Mouse (Mus musculus): Measurements from ENCODE around the gene Syne4. TPM values are rescaled to one million over a fixed set of nuclear protein-coding genes. Genes with fewer than 3 reads are reported as not detected.

Syne4 gene
- 8.1 and 13.0 TPM in 2 replicates for polyA plus RNA-seq (2014; fragmentation: Nextera tagmentation; extraction: Ambion mirVana)

- no peak for ATAC-seq (ENCODE audit: insufficient number of reproducible peaks, insufficient read depth, low FRiP score, low read depth)
- no peaks in the 10 kb centered on the region for H3K9me3 ChIP-seq (ENCODE audit: control insufficient read depth, low read length)
- H3K4me3 ChIP-seq (ENCODE audit: control insufficient read depth in 1 of 2, insufficient read depth in 1 of 2, low read depth in 1 of 2, low read length in 2 of 2), result peak within 1 kb of the TSS; percentile 26 to 36
- H3K36me3 ChIP-seq (ENCODE audit: control insufficient read depth, insufficient read depth, low read length), result peaks cover 14% of the 10 kb centered on the region; the same call in 1 of the 2 replicates
- H3K9ac ChIP-seq (ENCODE audit: low read length), result peak within 1 kb of the TSS; percentile 67
- H3K27me3 ChIP-seq (ENCODE audit: control insufficient read depth, insufficient read depth, low read length), result no peaks in the 10 kb centered on the region
- peaks cover 6 to 10% of the 10 kb centered on the region in 2 experiments; a peak in 3 of 4 replicates for H3K4me1 ChIP-seq (ENCODE audit: control insufficient read depth in 2 of 2, insufficient read depth in 2 of 2, low read length in 2 of 2)
- WGBS, result 3% methylated on average over 9 of the region's 9 CpGs
- peak within 1 kb of the TSS; percentile 59 for H3K4me2 ChIP-seq (ENCODE audit: low read length)
- no peak within 1 kb of the TSS for H3K27ac ChIP-seq (replicated peaks in 1 of 2; ENCODE audit: control insufficient read depth in 1 of 2, insufficient read depth in 1 of 2, low read depth in 2 of 2, low read length in 2 of 2)
These were observed at the start of gene Syne4 for GRCm38 (mm10) chr7:30314721-30315155. TSS of gene Syne4 (plus strand) at chr7:30314807.

- Histone ChIP-seq H3K4me2 (ENCODE audit: low read length) (no peak overlapping the region), H3K36me3 (ENCODE audit: control insufficient read depth, insufficient read depth, low read length) (peaks cover 54% of the 10 kb centered on the region), H3K27me3 (ENCODE audit: control insufficient read depth, insufficient read depth, low read length) (no peaks in the 10 kb centered on the region)
These were observed 49.6 kb upstream of the Syne4 start for GRCm38 (mm10) chr7:30265041-30265440.

GRCm38 (mm10) chr7:30265531-30265930 lies 49.1 kb upstream of the Syne4 start:
- no peak overlapping the region for H3K9ac ChIP-seq (ENCODE audit: low read length)
- H3K4me2 ChIP-seq (ENCODE audit: low read length), result no peak overlapping the region
- 88% methylated on average over 5 of the region's 5 CpGs for WGBS
- H3K9me3 ChIP-seq (ENCODE audit: control insufficient read depth, low read length), result no peaks in the 10 kb centered on the region
- no peak overlapping the region for H3K27ac ChIP-seq (replicated peaks in 1 of 2; ENCODE audit: control insufficient read depth in 1 of 2, insufficient read depth in 1 of 2, low read depth in 2 of 2, low read length in 2 of 2)
- H3K27me3 ChIP-seq (ENCODE audit: control insufficient read depth, insufficient read depth, low read length), result no peaks in the 10 kb centered on the region
- no peak for ATAC-seq (ENCODE audit: insufficient number of reproducible peaks, insufficient read depth, low FRiP score, low read depth)
- no peak overlapping the region for H3K4me3 ChIP-seq (ENCODE audit: control insufficient read depth in 1 of 2, insufficient read depth in 1 of 2, low read depth in 1 of 2, low read length in 2 of 2)
- peaks cover 0 to 6% of the 10 kb centered on the region in 2 experiments; a peak in 2 of 4 replicates for H3K4me1 ChIP-seq (ENCODE audit: control insufficient read depth in 2 of 2, insufficient read depth in 2 of 2, low read length in 2 of 2)
- H3K36me3 ChIP-seq (ENCODE audit: control insufficient read depth, insufficient read depth, low read length), result peaks cover 59% of the 10 kb centered on the region

More at GRCm38 (mm10) chr7:30265041-30265440, 49.6 kb upstream of the Syne4 start:
- 71% methylated on average over 2 of the region's 2 CpGs for WGBS
- Histone ChIP-seq H3K9me3 (ENCODE audit: control insufficient read depth, low read length) (no peaks in the 10 kb centered on the region), H3K4me3 (ENCODE audit: control insufficient read depth in 1 of 2, insufficient read depth in 1 of 2, low read depth in 1 of 2, low read length in 2 of 2) (no peak overlapping the region), H3K4me1 (ENCODE audit: control insufficient read depth in 2 of 2, insufficient read depth in 2 of 2, low read length in 2 of 2) (peaks cover 0 to 6% of the 10 kb centered on the region in 2 experiments; a peak in 2 of 4 replicates), H3K27ac (replicated peaks in 1 of 2; ENCODE audit: control insufficient read depth in 1 of 2, insufficient read depth in 1 of 2, low read depth in 2 of 2, low read length in 2 of 2) (no peak overlapping the region), H3K9ac (ENCODE audit: low read length) (no peak overlapping the region)
- no peak for ATAC-seq (ENCODE audit: insufficient number of reproducible peaks, insufficient read depth, low FRiP score, low read depth)

- H3K36me3 ChIP-seq (ENCODE audit: control insufficient read depth, insufficient read depth, low read length), result peaks cover 63% of the 10 kb centered on the region
- H3K27ac ChIP-seq (replicated peaks in 1 of 2; ENCODE audit: control insufficient read depth in 1 of 2, insufficient read depth in 1 of 2, low read depth in 2 of 2, low read length in 2 of 2), result no peak overlapping the region
- H3K4me1 ChIP-seq (ENCODE audit: control insufficient read depth in 2 of 2, insufficient read depth in 2 of 2, low read length in 2 of 2), result peaks cover 0 to 6% of the 10 kb centered on the region in 2 experiments; a peak in 2 of 4 replicates
- no peaks in the 10 kb centered on the region for H3K27me3 ChIP-seq (ENCODE audit: control insufficient read depth, insufficient read depth, low read length)
- H3K9ac ChIP-seq (ENCODE audit: low read length), result no peak overlapping the region
- no peak overlapping the region for H3K4me3 ChIP-seq (ENCODE audit: control insufficient read depth in 1 of 2, insufficient read depth in 1 of 2, low read depth in 1 of 2, low read length in 2 of 2)
- no peak for ATAC-seq (ENCODE audit: insufficient number of reproducible peaks, insufficient read depth, low FRiP score, low read depth)
- no peaks in the 10 kb centered on the region for H3K9me3 ChIP-seq (ENCODE audit: control insufficient read depth, low read length)
- no peak overlapping the region for H3K4me2 ChIP-seq (ENCODE audit: low read length)
- 92% methylated on average over 7 of the region's 7 CpGs for WGBS
These were observed 48.7 kb upstream of the Syne4 start for GRCm38 (mm10) chr7:30265935-30266334.

- no peaks in the 10 kb centered on the region for H3K9me3 ChIP-seq (ENCODE audit: control insufficient read depth, low read length)
- ATAC-seq (ENCODE audit: insufficient number of reproducible peaks, insufficient read depth, low FRiP score, low read depth), result no peak
- 24% methylated on average over 3 of the region's 3 CpGs for whole genome bisulfite sequencing
- peaks cover 66% of the 10 kb centered on the region for H3K36me3 ChIP-seq (ENCODE audit: control insufficient read depth, insufficient read depth, low read length)
- no peaks in the 10 kb centered on the region for H3K27me3 ChIP-seq (ENCODE audit: control insufficient read depth, insufficient read depth, low read length)
- peak overlapping the region; percentile 14; the same call in 1 of the 2 replicates for H3K9ac ChIP-seq (ENCODE audit: low read length)
- H3K4me1 ChIP-seq (ENCODE audit: control insufficient read depth in 2 of 2, insufficient read depth in 2 of 2, low read length in 2 of 2), result peaks cover 0 to 6% of the 10 kb centered on the region in 2 experiments; a peak in 2 of 4 replicates
- no peak overlapping the region for H3K4me2 ChIP-seq (ENCODE audit: low read length)
- peak overlapping the region; percentile 4 to 48; a peak in 3 of 4 replicates for H3K27ac ChIP-seq (replicated peaks in 1 of 2; ENCODE audit: control insufficient read depth in 1 of 2, insufficient read depth in 1 of 2, low read depth in 2 of 2, low read length in 2 of 2)
- H3K4me3 ChIP-seq (ENCODE audit: control insufficient read depth in 1 of 2, insufficient read depth in 1 of 2, low read depth in 1 of 2, low read length in 2 of 2), result no peak overlapping the region
These were observed 47.8 kb upstream of the Syne4 start for GRCm38 (mm10) chr7:30266780-30267179.

- peaks cover 55% of the 10 kb centered on the region for H3K36me3 ChIP-seq (ENCODE audit: control insufficient read depth, insufficient read depth, low read length)
- H3K9me3 ChIP-seq (ENCODE audit: control insufficient read depth, low read length), result no peaks in the 10 kb centered on the region
- no peak overlapping the region for H3K27ac ChIP-seq (replicated peaks in 1 of 2; ENCODE audit: control insufficient read depth in 1 of 2, insufficient read depth in 1 of 2, low read depth in 2 of 2, low read length in 2 of 2)
- no peak overlapping the region for H3K4me2 ChIP-seq (ENCODE audit: low read length)
- H3K4me3 ChIP-seq (ENCODE audit: control insufficient read depth in 1 of 2, insufficient read depth in 1 of 2, low read depth in 1 of 2, low read length in 2 of 2), result no peak overlapping the region
- peaks cover 3 to 6% of the 10 kb centered on the region in 2 experiments; a peak in 2 of 4 replicates for H3K4me1 ChIP-seq (ENCODE audit: control insufficient read depth in 2 of 2, insufficient read depth in 2 of 2, low read length in 2 of 2)
- no peak for ATAC-seq (ENCODE audit: insufficient number of reproducible peaks, insufficient read depth, low FRiP score, low read depth)
- H3K9ac ChIP-seq (ENCODE audit: low read length), result no peak overlapping the region
- WGBS, result 83% methylated on average over 4 of the region's 4 CpGs
- H3K27me3 ChIP-seq (ENCODE audit: control insufficient read depth, insufficient read depth, low read length), result no peaks in the 10 kb centered on the region
These were observed 45.0 kb upstream of the Syne4 start for GRCm38 (mm10) chr7:30269641-30270040.

GRCm38 (mm10) chr7:30274383-30274782 lies 40.2 kb upstream of the Syne4 start:
- Histone ChIP-seq H3K9me3 (ENCODE audit: control insufficient read depth, low read length) (no peaks in the 10 kb centered on the region), H3K27ac (replicated peaks in 1 of 2; ENCODE audit: control insufficient read depth in 1 of 2, insufficient read depth in 1 of 2, low read depth in 2 of 2, low read length in 2 of 2) (no peak overlapping the region), H3K4me2 (ENCODE audit: low read length) (no peak overlapping the region), H3K4me3 (ENCODE audit: control insufficient read depth in 1 of 2, insufficient read depth in 1 of 2, low read depth in 1 of 2, low read length in 2 of 2) (no peak overlapping the region), H3K4me1 (ENCODE audit: control insufficient read depth in 2 of 2, insufficient read depth in 2 of 2, low read length in 2 of 2) (peaks cover 6 to 12% of the 10 kb centered on the region in 2 experiments), H3K9ac (ENCODE audit: low read length) (no peak overlapping the region), H3K27me3 (ENCODE audit: control insufficient read depth, insufficient read depth, low read length) (no peaks in the 10 kb centered on the region), H3K36me3 (ENCODE audit: control insufficient read depth, insufficient read depth, low read length) (peaks cover 33% of the 10 kb centered on the region)
- 73% methylated on average over 6 of the region's 6 CpGs for WGBS
- ATAC-seq (ENCODE audit: insufficient number of reproducible peaks, insufficient read depth, low FRiP score, low read depth), result no peak

GRCm38 (mm10) chr7:30278911-30279310 lies 35.7 kb upstream of the Syne4 start:
- Histone ChIP-seq H3K27me3 (ENCODE audit: control insufficient read depth, insufficient read depth, low read length) (no peaks in the 10 kb centered on the region), H3K4me2 (ENCODE audit: low read length) (peak overlapping the region; percentile 91), H3K4me3 (ENCODE audit: control insufficient read depth in 1 of 2, insufficient read depth in 1 of 2, low read depth in 1 of 2, low read length in 2 of 2) (peak overlapping the region in 1 of 2 experiments; percentile 88; a peak in 2 of 4 replicates), H3K4me1 (ENCODE audit: control insufficient read depth in 2 of 2, insufficient read depth in 2 of 2, low read length in 2 of 2) (peaks cover 13 to 22% of the 10 kb centered on the region in 2 experiments), H3K36me3 (ENCODE audit: control insufficient read depth, insufficient read depth, low read length) (0 out of 2 replicates have a peak, but pooled peaks cover 4% of the 10 kb centered on the region), H3K27ac (replicated peaks in 1 of 2; ENCODE audit: control insufficient read depth in 1 of 2, insufficient read depth in 1 of 2, low read depth in 2 of 2, low read length in 2 of 2) (no peak overlapping the region), H3K9ac (ENCODE audit: low read length) (no peak overlapping the region), H3K9me3 (ENCODE audit: control insufficient read depth, low read length) (no peaks in the 10 kb centered on the region)
- 59% methylated on average over 2 of the region's 2 CpGs for WGBS
- no peak for ATAC-seq (ENCODE audit: insufficient number of reproducible peaks, insufficient read depth, low FRiP score, low read depth)
